Mouse (Mus musculus): ENCODE data around the gene Ccdc97. TPM values are rescaled to one million over a fixed set of nuclear protein-coding genes. Genes with fewer than 3 reads are reported as not detected.
"Not testable (repeated sequence)": the region's sequence is repeated elsewhere in the genome, so short reads cannot be mapped to it uniquely, and the experiment has no call there.

The Ccdc97 gene
- polyA plus RNA-seq, 1 experiment from 2014 or later: 18.5 TPM

DNA sequence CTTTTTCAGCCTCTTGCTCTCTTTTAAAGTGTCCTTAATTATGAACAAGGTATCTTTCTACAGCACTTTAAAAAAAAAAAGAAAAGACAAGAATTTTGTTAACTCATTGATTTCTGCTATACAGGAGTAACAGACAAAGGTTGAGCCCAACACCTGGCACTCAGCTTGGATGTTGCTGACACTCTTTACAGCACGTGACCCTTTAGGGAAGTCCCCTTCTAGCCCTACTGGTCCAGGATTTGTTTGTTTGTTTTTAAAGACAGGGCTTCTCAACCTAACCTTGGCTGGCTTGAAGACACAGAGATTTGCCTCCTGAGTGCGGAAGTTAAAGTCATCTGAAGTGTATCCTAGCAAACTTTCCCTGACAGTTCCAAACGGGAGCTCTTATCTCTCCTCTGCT is 28.0 kb upstream of the Ccdc97 start:
- H3K27ac ChIP-seq: no peak overlapping the region
- WGBS: 65% methylated on average over 3 of the region's 3 CpGs
- no peak for ATAC-seq
- H3K9me3 ChIP-seq: no peaks in the 10 kb centered on the region
- no peaks in the 10 kb centered on the region for H3K27me3 ChIP-seq (replicated peaks)
- H3K36me3 ChIP-seq: peaks cover 75% of the 10 kb centered on the region
- no peak overlapping the region for H3K9ac ChIP-seq
- peaks cover 1% of the 10 kb centered on the region; the same call in 1 of the 2 replicates for H3K4me1 ChIP-seq (replicated peaks)
- H3K4me3 ChIP-seq (replicated peaks): no peak overlapping the region
- no peak overlapping the region for H3K4me2 ChIP-seq (replicated peaks)

- Histone ChIP-seq H3K4me1 (replicated peaks) (no peaks in the 10 kb centered on the region), H3K36me3 (peaks cover 79% of the 10 kb centered on the region), H3K4me2 (replicated peaks) (no peak overlapping the region), H3K9me3 (no peaks in the 10 kb centered on the region), H3K27me3 (replicated peaks) (no peaks in the 10 kb centered on the region), H3K9ac (no peak overlapping the region), H3K27ac (no peak overlapping the region), H3K4me3 (replicated peaks) (no peak overlapping the region)
- WGBS: 90% methylated on average over 3 of the region's 3 CpGs
- no peak for ATAC-seq
Measured at GRCm38 (mm10) chr7:25738277-25738676, 19.4 kb upstream of the Ccdc97 start.

DNA sequence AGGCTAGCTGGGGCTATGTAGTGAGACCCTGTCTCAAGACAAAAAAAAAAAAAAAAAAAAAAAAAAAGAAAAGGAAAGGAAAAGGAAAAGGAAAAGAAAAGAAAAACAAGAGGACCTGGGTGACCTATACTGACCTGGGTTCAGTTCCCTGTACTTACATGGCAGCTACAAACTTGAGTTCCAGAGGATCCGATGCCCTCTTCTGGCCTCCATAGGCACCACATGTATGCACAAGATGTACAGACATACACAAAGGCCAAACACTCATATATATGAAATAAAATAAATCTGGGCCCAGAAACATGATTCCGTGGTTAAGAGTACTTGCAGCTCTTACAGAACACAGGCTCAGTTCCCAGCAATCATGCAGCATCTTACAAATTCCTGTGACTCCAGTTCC is 18.0 kb upstream of the Ccdc97 start:
- peaks cover 81% of the 10 kb centered on the region for H3K36me3 ChIP-seq

GRCm38 (mm10) chr7:25734991-25735390 is 16.1 kb upstream of the Ccdc97 start:
- peaks cover 77% of the 10 kb centered on the region for H3K36me3 ChIP-seq
- H3K9ac ChIP-seq: no peak overlapping the region
- no peaks in the 10 kb centered on the region for H3K9me3 ChIP-seq
- no peak overlapping the region for H3K4me2 ChIP-seq (replicated peaks)
- H3K27ac ChIP-seq: no peak overlapping the region
- no peaks in the 10 kb centered on the region for H3K27me3 ChIP-seq (replicated peaks)
- no peaks in the 10 kb centered on the region for H3K4me1 ChIP-seq (replicated peaks)
- 37% methylated on average over 4 of the region's 4 CpGs for WGBS
- H3K4me3 ChIP-seq (replicated peaks): no peak overlapping the region
- ATAC-seq: no peak

More for the DNA sequence above, 18.0 kb upstream of the Ccdc97 start:
- Histone ChIP-seq H3K27me3 (replicated peaks) (no peaks in the 10 kb centered on the region), H3K9ac (no peak overlapping the region), H3K4me3 (replicated peaks) (no peak overlapping the region), H3K27ac (no peak overlapping the region), H3K4me1 (replicated peaks) (no peaks in the 10 kb centered on the region), H3K9me3 (no peaks in the 10 kb centered on the region), H3K4me2 (replicated peaks) (no peak overlapping the region)
- ATAC-seq: no peak
- 96% methylated on average over 2 of the region's 2 CpGs for WGBS

GRCm38 (mm10) chr7:25731294-25732055 is 12.6 kb upstream of the Ccdc97 start:
- ATAC-seq: no peak
- H3K4me1 ChIP-seq (replicated peaks): no peaks in the 10 kb centered on the region
- no peaks in the 10 kb centered on the region for H3K27me3 ChIP-seq (replicated peaks)
- no peak overlapping the region for H3K9ac ChIP-seq
- no peaks in the 10 kb centered on the region for H3K9me3 ChIP-seq
- no peak overlapping the region for H3K4me3 ChIP-seq (replicated peaks)
- H3K4me2 ChIP-seq (replicated peaks): no peak overlapping the region
- peaks cover 77% of the 10 kb centered on the region for H3K36me3 ChIP-seq
- WGBS: 86% methylated on average over 8 of the region's 8 CpGs
- no peak overlapping the region for H3K27ac ChIP-seq

GRCm38 (mm10) chr7:25729862-25730261 is 11.0 kb upstream of the Ccdc97 start:
- no peak for ATAC-seq
- 77% methylated on average over 2 of the region's 2 CpGs for WGBS
- no peak overlapping the region for H3K4me3 ChIP-seq (replicated peaks)
- H3K27me3 ChIP-seq (replicated peaks): no peaks in the 10 kb centered on the region
- H3K27ac ChIP-seq: no peak overlapping the region
- H3K4me2 ChIP-seq (replicated peaks): no peak overlapping the region
- H3K9me3 ChIP-seq: no peaks in the 10 kb centered on the region
- H3K4me1 ChIP-seq (replicated peaks): no peaks in the 10 kb centered on the region
- H3K36me3 ChIP-seq: peaks cover 82% of the 10 kb centered on the region
- no peak overlapping the region for H3K9ac ChIP-seq

- no peaks in the 10 kb centered on the region for H3K27me3 ChIP-seq (replicated peaks)
- H3K4me2 ChIP-seq (replicated peaks): no peak overlapping the region
- H3K9ac ChIP-seq: no peak overlapping the region
- no peak overlapping the region for H3K27ac ChIP-seq
- H3K4me3 ChIP-seq (replicated peaks): no peak overlapping the region
- ATAC-seq: no peak
- peaks cover 82% of the 10 kb centered on the region for H3K36me3 ChIP-seq
- H3K4me1 ChIP-seq (replicated peaks): no peaks in the 10 kb centered on the region
- 45% methylated on average over 2 of the region's 2 CpGs for WGBS
- no peaks in the 10 kb centered on the region for H3K9me3 ChIP-seq
Measured at GRCm38 (mm10) chr7:25729396-25729795, 10.5 kb upstream of the Ccdc97 start.

- no peak overlapping the region for H3K27ac ChIP-seq
- 90% methylated on average over 5 of the region's 5 CpGs for WGBS
- H3K9ac ChIP-seq: no peak overlapping the region
- no peak for ATAC-seq
- H3K27me3 ChIP-seq (replicated peaks): no peaks in the 10 kb centered on the region
- H3K9me3 ChIP-seq: no peaks in the 10 kb centered on the region
- H3K4me2 ChIP-seq (replicated peaks): no peak overlapping the region
- H3K36me3 ChIP-seq: peaks cover 85% of the 10 kb centered on the region
- H3K4me1 ChIP-seq (replicated peaks): no peaks in the 10 kb centered on the region
- H3K4me3 ChIP-seq (replicated peaks): no peak overlapping the region
Measured at GRCm38 (mm10) chr7:25727800-25728199, 8.9 kb upstream of the Ccdc97 start.

DNA sequence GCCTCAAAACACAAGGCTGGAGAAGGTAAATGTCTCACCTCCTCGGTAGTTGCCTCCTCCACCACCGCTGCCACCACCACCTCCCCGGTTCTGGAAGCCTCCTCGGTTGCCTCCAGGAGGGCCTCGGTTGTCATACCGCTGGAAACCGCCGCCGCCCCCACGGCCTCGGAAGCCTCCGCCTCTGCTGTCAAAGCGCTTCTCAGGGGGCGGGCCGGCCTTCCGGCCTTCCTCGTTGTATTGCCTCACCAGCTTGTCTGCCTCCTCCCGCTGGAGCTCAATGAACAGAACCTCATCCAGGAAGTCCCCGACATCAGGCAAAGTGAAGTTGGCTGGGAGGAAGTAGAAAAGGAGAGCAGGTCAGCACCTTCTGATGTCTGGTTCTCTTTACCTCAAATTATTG is 7.0 kb upstream of the Ccdc97 start:
- H3K27me3 ChIP-seq (replicated peaks): no peaks in the 10 kb centered on the region
- 81% methylated on average over 19 of the region's 19 CpGs for WGBS
- H3K36me3 ChIP-seq: peaks cover 78% of the 10 kb centered on the region
- H3K9me3 ChIP-seq: no peaks in the 10 kb centered on the region
- ATAC-seq: no peak
- no peaks in the 10 kb centered on the region for H3K4me1 ChIP-seq (replicated peaks)
- H3K9ac ChIP-seq: no peak overlapping the region
- H3K4me3 ChIP-seq (replicated peaks): no peak overlapping the region
- H3K27ac ChIP-seq: no peak overlapping the region
- H3K4me2 ChIP-seq (replicated peaks): no peak overlapping the region

GRCm38 (mm10) chr7:25721776-25722175 is 2.9 kb upstream of the Ccdc97 start:
- Histone ChIP-seq H3K4me1 (replicated peaks) (peaks cover 13% of the 10 kb centered on the region; the same call in 1 of the 2 replicates), H3K27ac (0 out of 2 replicates have a peak overlapping the region, but pooled peaks have one; percentile 1), H3K36me3 (peaks cover 52% of the 10 kb centered on the region)
- H3K9ac ChIP-seq; ATAC-seq; H3K4me2 ChIP-seq (replicated peaks); H3K27me3 ChIP-seq (replicated peaks); H3K4me3 ChIP-seq (replicated peaks); H3K9me3 ChIP-seq: not testable (repeated sequence)

DNA sequence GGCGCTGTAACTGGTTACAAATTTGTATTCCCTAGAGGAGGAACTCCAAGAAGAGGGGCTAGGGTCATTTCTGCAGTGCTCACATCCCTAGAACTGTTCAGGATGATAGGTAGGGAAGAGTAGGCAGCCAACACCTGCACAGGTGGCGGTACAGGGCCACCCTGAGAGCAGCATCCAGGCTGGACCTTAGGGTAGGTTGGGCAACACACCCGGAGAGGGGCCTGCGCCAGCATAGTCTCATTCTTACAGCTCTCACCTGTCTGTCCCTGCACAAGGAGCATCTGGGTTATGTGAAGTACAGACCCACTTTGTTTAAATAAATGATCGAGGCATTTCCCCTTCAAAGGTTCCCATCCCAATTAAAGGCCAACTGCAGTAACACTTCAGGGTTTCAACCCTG is 1.9 kb upstream of the Ccdc97 start:
- WGBS: 88% methylated on average over 5 of the region's 5 CpGs
- no peaks in the 10 kb centered on the region for H3K27me3 ChIP-seq (replicated peaks)
- no peaks in the 10 kb centered on the region for H3K9me3 ChIP-seq
- H3K27ac ChIP-seq: no peak overlapping the region
- no peak overlapping the region for H3K9ac ChIP-seq
- peaks cover 45% of the 10 kb centered on the region for H3K36me3 ChIP-seq
- no peak for ATAC-seq
- H3K4me2 ChIP-seq (replicated peaks): no peak overlapping the region
- peaks cover 13% of the 10 kb centered on the region; the same call in 1 of the 2 replicates for H3K4me1 ChIP-seq (replicated peaks)
- no peak overlapping the region for H3K4me3 ChIP-seq (replicated peaks)

DNA sequence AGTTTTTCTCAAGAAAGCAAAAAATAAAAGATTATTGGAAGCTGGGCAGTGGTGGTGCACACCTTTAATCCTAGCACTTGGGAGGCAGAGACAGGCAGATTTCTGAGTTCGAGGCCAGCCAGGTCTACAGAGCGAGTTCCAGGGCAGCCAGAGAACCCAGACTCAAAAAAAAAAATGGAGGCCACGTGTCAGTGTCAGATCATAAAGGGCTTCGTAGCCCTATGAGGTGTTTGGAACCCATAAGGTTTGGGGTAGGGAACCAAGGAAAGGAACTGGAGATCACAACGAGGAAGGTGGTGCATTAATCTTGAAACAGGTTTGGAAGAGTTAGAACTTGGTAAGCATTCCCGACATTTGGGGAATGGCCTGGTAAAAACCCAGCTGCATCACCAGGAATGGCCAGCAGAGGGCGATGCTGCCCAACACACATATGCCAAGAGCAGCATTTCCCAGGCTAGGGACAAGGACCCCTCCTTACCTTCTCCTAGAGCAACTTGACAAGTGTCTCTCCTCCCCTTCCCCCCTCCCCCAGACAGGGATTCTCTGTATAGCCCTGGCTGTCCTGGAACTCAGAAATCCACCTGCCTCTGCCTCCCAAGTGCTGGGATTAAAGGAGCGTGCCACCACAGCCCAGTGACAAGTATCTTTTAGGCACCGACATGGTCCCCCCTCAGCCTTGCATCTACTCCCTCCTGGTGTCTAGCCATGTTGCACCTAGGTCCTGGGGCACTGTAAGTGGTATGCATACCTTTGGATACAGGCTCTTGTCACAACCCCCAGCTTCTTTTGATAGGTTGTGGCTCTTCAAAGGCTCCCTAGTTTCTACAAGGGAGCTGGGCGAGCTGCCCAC is 1.1 kb upstream of the Ccdc97 start:
- no peak overlapping the region for H3K4me3 ChIP-seq (replicated peaks)
- no peaks in the 10 kb centered on the region for H3K27me3 ChIP-seq (replicated peaks)
- H3K9ac ChIP-seq: no peak overlapping the region
- no peaks in the 10 kb centered on the region for H3K9me3 ChIP-seq
- H3K27ac ChIP-seq: peak overlapping the region; percentile 60; the same call in 1 of the 2 replicates
- peak; percentile 34 for ATAC-seq
- peaks cover 44% of the 10 kb centered on the region for H3K36me3 ChIP-seq
- WGBS: 61% methylated on average over 10 of the region's 10 CpGs
- H3K4me2 ChIP-seq (replicated peaks): 0 out of 2 replicates have a peak overlapping the region, but pooled peaks have one; percentile 62
- H3K4me1 ChIP-seq (replicated peaks): peaks cover 13% of the 10 kb centered on the region; the same call in 1 of the 2 replicates
